Mouse (Mus musculus): ENCODE results near the gene Ugt1a5. TPM values are rescaled to one million over a fixed set of nuclear protein-coding genes. Genes with fewer than 3 reads are reported as not detected.

The Ugt1a5 gene
- total RNA-seq, 2 experiments from 2014 or later: 0.98 to 1.4 TPM

GRCm38 (mm10) chr1:88192136-88192535 is 26.3 kb downstream of the Ugt1a5 start:
- ATAC-seq (replicated peaks; ENCODE audit: poor library complexity, severe bottlenecking): no peak

GRCm38 (mm10) chr1:88195687-88196086 is 29.9 kb downstream of the Ugt1a5 start:
- no peak for ATAC-seq (replicated peaks; ENCODE audit: poor library complexity, severe bottlenecking)

- no peak for ATAC-seq (replicated peaks; ENCODE audit: poor library complexity, severe bottlenecking)
Measured at GRCm38 (mm10) chr1:88197443-88197842, 31.6 kb downstream of the Ugt1a5 start.

GRCm38 (mm10) chr1:88199996-88200395 is 34.2 kb downstream of the Ugt1a5 start:
- no peak for ATAC-seq (replicated peaks; ENCODE audit: poor library complexity, severe bottlenecking)

- ATAC-seq (replicated peaks; ENCODE audit: poor library complexity, severe bottlenecking): no peak
Measured at GRCm38 (mm10) chr1:88200456-88200855, 34.6 kb downstream of the Ugt1a5 start, which contains the start of gene Ugt1a2. Gene Ugt1a2, plus strand, starts transcription at chr1:88200601.

- peak; percentile 79 for ATAC-seq (replicated peaks; ENCODE audit: poor library complexity, severe bottlenecking)
Measured at GRCm38 (mm10) chr1:88205294-88205922, 39.6 kb downstream of the Ugt1a5 start, which contains the start of gene Dnajb3. Gene Dnajb3, minus strand, starts transcription at chr1:88205782.

GRCm38 (mm10) chr1:88206843-88207479 is 41.1 kb downstream of the Ugt1a5 start:
- ATAC-seq (replicated peaks; ENCODE audit: poor library complexity, severe bottlenecking): no peak

GRCm38 (mm10) chr1:88211812-88212211 is 46.0 kb downstream of the Ugt1a5 start, which contains the start of gene Ugt1a1:
Gene Ugt1a1, plus strand, starts transcription at chr1:88211959.
- 0 out of 2 replicates have a peak, but pooled peaks have one; percentile 5 for ATAC-seq (replicated peaks; ENCODE audit: poor library complexity, severe bottlenecking)

- 0 out of 2 replicates have a peak, but pooled peaks have one; percentile 6 for ATAC-seq (replicated peaks; ENCODE audit: poor library complexity, severe bottlenecking)
Measured at GRCm38 (mm10) chr1:88212341-88213045, 46.7 kb downstream of the Ugt1a5 start.

GRCm38 (mm10) chr1:88213061-88213460 is 47.2 kb downstream of the Ugt1a5 start:
- no peak for ATAC-seq (replicated peaks; ENCODE audit: poor library complexity, severe bottlenecking)

GRCm38 (mm10) chr1:88213766-88214461 is 48.1 kb downstream of the Ugt1a5 start:
- peak; percentile 10; the same call in 1 of the 2 replicates for ATAC-seq (replicated peaks; ENCODE audit: poor library complexity, severe bottlenecking)

- ATAC-seq (replicated peaks; ENCODE audit: poor library complexity, severe bottlenecking): no peak
Measured at GRCm38 (mm10) chr1:88214462-88214952, 48.7 kb downstream of the Ugt1a5 start.

- no peak for ATAC-seq (replicated peaks; ENCODE audit: poor library complexity, severe bottlenecking)
Measured at GRCm38 (mm10) chr1:88215466-88216380, 49.9 kb downstream of the Ugt1a5 start.

- ATAC-seq (replicated peaks; ENCODE audit: poor library complexity, severe bottlenecking): no peak
Measured at GRCm38 (mm10) chr1:88216551-88216950, 50.7 kb downstream of the Ugt1a5 start.

GRCm38 (mm10) chr1:88217144-88217543 is 51.3 kb downstream of the Ugt1a5 start:
- no peak for ATAC-seq (replicated peaks; ENCODE audit: poor library complexity, severe bottlenecking)

GRCm38 (mm10) chr1:88217576-88217975 is 51.8 kb downstream of the Ugt1a5 start:
- no peak for ATAC-seq (replicated peaks; ENCODE audit: poor library complexity, severe bottlenecking)

GRCm38 (mm10) chr1:88218051-88218450 is 52.2 kb downstream of the Ugt1a5 start:
- ATAC-seq (replicated peaks; ENCODE audit: poor library complexity, severe bottlenecking): no peak

GRCm38 (mm10) chr1:88218591-88218990 is 52.8 kb downstream of the Ugt1a5 start:
- ATAC-seq (replicated peaks; ENCODE audit: poor library complexity, severe bottlenecking): no peak

GRCm38 (mm10) chr1:88219054-88219453 is 53.2 kb downstream of the Ugt1a5 start:
- no peak for ATAC-seq (replicated peaks; ENCODE audit: poor library complexity, severe bottlenecking)

Measured in granulocyte monocyte progenitor cell, adult 5-6 weeks (primary cell).